In genomic region chr2:179661998-179662714, GRCm38 (mm10) we compare ENCODE assay signal across 9 mouse cellular contexts.
DNase-seq lines count a peak whose midpoint lies in the region; ATAC-seq lines count a peak whose summit lies in the region.
"Had no signal": no experiment of that assay in that cellular context is flagged by ENCODE, and none has a peak within 500 bp of the region (broad histone marks: within the 10 kb centered on the region; RNA-seq: fewer than 3 reads in every experiment).

No protein-coding gene starts in this region.

- H3K27me3 ChIP-seq in heart, embryonic 12.5 days (replicated peaks) = peaks cover 31% of the 10 kb centered on the region
- peaks cover 13% of the 10 kb centered on the region for H3K27me3 ChIP-seq in forebrain, embryonic 13.5 days
- H3K27me3 ChIP-seq in kidney, embryonic 14.5 days (ENCODE audit: control insufficient read depth, insufficient read depth, low read length) = peaks cover 10% of the 10 kb centered on the region
- H3K27me3 ChIP-seq in midbrain, embryonic 13.5 days = peaks cover 55% of the 10 kb centered on the region

- DNase-seq in heart, postnatal 25 days (ENCODE audit: low spot score) = no peak
- no peak for DNase-seq in left cerebral cortex, adult 9 months (ENCODE audit: low spot score in 2 of 2)
- no peak for DNase-seq in left cerebral cortex, postnatal 36 days (ENCODE audit: low spot score in 2 of 2)
- DNase-seq: lung, postnatal 14 days had no signal

- intact Hi-C loops in heart, postnatal 25 days (cut with DNase I) = no loop called here
- intact Hi-C loops in left cerebral cortex, postnatal 36 days (cut with DNase I) = no loop called here

- no peak for ATAC-seq in heart, embryonic 12.5 days (ENCODE audit: insufficient number of reproducible peaks, low FRiP score)
- peak; percentile 39; the same call in 1 of the 2 replicates for ATAC-seq in forebrain, embryonic 13.5 days
- ATAC-seq in kidney, embryonic 14.5 days (ENCODE audit: low FRiP score, low TSS enrichment) = peak; percentile 67; the same call in 1 of the 2 replicates
- no peak; the same call in 1 of the 2 replicates for ATAC-seq in midbrain, embryonic 13.5 days
- no peak for ATAC-seq in inflammation-experienced regulatory T-cells, adult 6 months

- H3K4me2 ChIP-seq in heart, embryonic 12.5 days = peak overlapping the region; percentile 72
- H3K4me2 ChIP-seq in forebrain, embryonic 13.5 days = peak overlapping the region; percentile 48
- H3K4me2 ChIP-seq in kidney, embryonic 14.5 days (replicated peaks; ENCODE audit: low read depth, low read length) = peak overlapping the region; percentile 39
- H3K4me2 ChIP-seq in midbrain, embryonic 13.5 days (replicated peaks) = peak overlapping the region; percentile 36

- 0 out of 2 replicates have a peak, but pooled peaks cover 7% of the 10 kb centered on the region for H3K4me1 ChIP-seq in heart, embryonic 12.5 days (replicated peaks)
- peaks cover 45% of the 10 kb centered on the region for H3K4me1 ChIP-seq in forebrain, embryonic 13.5 days
- H3K4me1 ChIP-seq in kidney, embryonic 14.5 days (ENCODE audit: control insufficient read depth, insufficient read depth, low read length) = peaks cover 14% of the 10 kb centered on the region; the same call in 1 of the 2 replicates
- H3K4me1 ChIP-seq in midbrain, embryonic 13.5 days (replicated peaks) = peaks cover 35% of the 10 kb centered on the region

- peak overlapping the region; percentile 40 for H3K4me3 ChIP-seq in heart, embryonic 12.5 days
- H3K4me3 ChIP-seq in forebrain, embryonic 13.5 days = no peak overlapping the region
- H3K4me3 ChIP-seq in kidney, embryonic 14.5 days (ENCODE audit: low read length) = peak overlapping the region; percentile 13; the same call in 1 of the 2 replicates
- H3K4me3 ChIP-seq in midbrain, embryonic 13.5 days (replicated peaks) = peak overlapping the region; percentile 9; the same call in 1 of the 2 replicates

- WGBS in heart, embryonic 12.5 days = 6% methylated on average over 20 of the region's 20 CpGs
- WGBS in forebrain, embryonic 13.5 days = 6% methylated on average over 20 of the region's 20 CpGs
- WGBS in kidney, embryonic 14.5 days = 4% methylated on average over 20 of the region's 20 CpGs
- 4% methylated on average over 20 of the region's 20 CpGs for WGBS in midbrain, embryonic 13.5 days

- H3K9me3 ChIP-seq in heart, embryonic 12.5 days (replicated peaks) = peaks cover 4% of the 10 kb centered on the region; the same call in 1 of the 2 replicates
- H3K9me3 ChIP-seq in forebrain, embryonic 13.5 days (replicated peaks) = no peaks in the 10 kb centered on the region
- peaks cover 3% of the 10 kb centered on the region; the same call in 1 of the 2 replicates for H3K9me3 ChIP-seq in kidney, embryonic 14.5 days (ENCODE audit: control insufficient read depth, low read length)
- H3K9me3 ChIP-seq in midbrain, embryonic 13.5 days = no peaks in the 10 kb centered on the region

- no peaks in the 10 kb centered on the region for H3K36me3 ChIP-seq in heart, embryonic 12.5 days
- H3K36me3 ChIP-seq in forebrain, embryonic 13.5 days (ENCODE audit: poor library complexity, severe bottlenecking) = no peaks in the 10 kb centered on the region
- H3K36me3 ChIP-seq in kidney, embryonic 14.5 days (ENCODE audit: control insufficient read depth, insufficient read depth, low read length) = no peaks in the 10 kb centered on the region
- H3K36me3 ChIP-seq in midbrain, embryonic 13.5 days = no peaks in the 10 kb centered on the region

- no peak overlapping the region for H3K27ac ChIP-seq in heart, embryonic 12.5 days (ENCODE audit: poor library complexity, severe bottlenecking)
- H3K27ac ChIP-seq in forebrain, embryonic 13.5 days = no peak overlapping the region
- H3K27ac ChIP-seq in kidney, embryonic 14.5 days (ENCODE audit: low read depth, low read length) = no peak overlapping the region
- no peak overlapping the region for H3K27ac ChIP-seq in midbrain, embryonic 13.5 days

- H3K9ac ChIP-seq in heart, embryonic 12.5 days = no peak overlapping the region
- H3K9ac ChIP-seq in forebrain, embryonic 13.5 days = 0 out of 2 replicates have a peak overlapping the region, but pooled peaks have one; percentile 8
- no peak overlapping the region for H3K9ac ChIP-seq in kidney, embryonic 14.5 days (ENCODE audit: low read depth, low read length)
- no peak overlapping the region for H3K9ac ChIP-seq in midbrain, embryonic 13.5 days (replicated peaks)

Comparison
In these comparisons a context has a peak if more than half of its experiments do, and no peak if none do; other contexts are left out.
1. ATAC-seq: peak in forebrain, embryonic 13.5 days (single experiment) and kidney, embryonic 14.5 days (single experiment); none in heart, embryonic 12.5 days (single experiment), midbrain, embryonic 13.5 days (single experiment) and inflammation-experienced regulatory T-cells, adult 6 months (single experiment).
2. Peak in every context shown above with its lines, with median percentiles within 50 percentile points of each other: H3K4me2 ChIP-seq.